Mouse (Mus musculus) E14TG2a.4 (cell line): Measurements from ENCODE around the gene Col23a1.

Experiments
- H3K27me3 ChIP-seq: 2 replicates; pipeline ENCODE4 v1.6.1; 2014; ENCODE audit warnings: low read length, control low read depth; ENCODE audit not compliant: insufficient read depth
- H3K36me3 ChIP-seq: 2 replicates; pipeline ENCODE4 v1.6.1; 2014; ENCODE audit warnings: low read length, control low read depth; ENCODE audit not compliant: insufficient read depth
- H3K4me1 ChIP-seq: replicated peaks from 2 replicates; pipeline ENCODE4 v1.6.1; 2014; ENCODE audit warnings: low read depth, low read length, control low read depth
- H3K4me3 ChIP-seq: replicated peaks from 2 replicates; pipeline ENCODE4 v1.5.1; 2014; ENCODE audit warnings: mild to moderate bottlenecking, low read length
- H3K9me3 ChIP-seq: 2 replicates; pipeline ENCODE4 v1.6.1; 2014; ENCODE audit warnings: low read length, control low read depth
- CTCF ChIP-seq: conservative IDR thresholded peaks from 2 replicates; pipeline ENCODE4 v1.5.1; 2014; ENCODE audit warnings: low read length
- NANOG ChIP-seq: IDR thresholded peaks from 2 replicates; pipeline ENCODE4 v1.6.1; 2014; ENCODE audit warnings: borderline replicate concordance, low read length, mixed read lengths
- POU5F1 ChIP-seq: IDR thresholded peaks from 2 replicates; pipeline ENCODE4 v1.6.1; 2014; ENCODE audit warnings: low read length, borderline replicate concordance

Col23a1 gene

DNA sequence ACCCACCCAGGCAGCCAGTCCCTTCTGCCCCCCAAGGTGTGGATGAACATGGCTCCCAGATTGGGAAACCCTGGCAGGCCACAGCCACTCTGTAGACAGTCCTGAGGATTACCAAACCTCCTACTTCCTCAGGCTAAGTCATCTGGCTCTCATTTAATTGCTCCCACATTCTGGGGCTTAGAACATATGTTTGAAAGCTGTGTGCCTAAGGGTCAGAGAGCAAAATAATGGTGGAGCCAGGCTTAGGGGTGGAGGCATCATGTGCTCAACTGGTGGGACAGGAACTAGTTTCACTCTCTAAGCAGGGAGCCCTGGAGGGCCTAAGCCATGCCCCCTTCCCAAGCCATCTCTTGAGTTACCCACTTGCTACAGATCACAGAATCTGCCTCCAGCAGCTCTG lies 233.5 kb downstream of the Col23a1 start:
- H3K4me1 ChIP-seq = peaks cover 18% of the 10 kb centered on the region; the same call in 1 of the 2 replicates
- TF ChIP-seq NANOG (no peak), POU5F1 (no peak), CTCF (no peak)
- H3K27me3 ChIP-seq = peaks cover 13% of the 10 kb centered on the region
- no peaks in the 10 kb centered on the region for H3K36me3 ChIP-seq
- H3K4me3 ChIP-seq = no peak overlapping the region
- peaks cover 18% of the 10 kb centered on the region; the same call in 1 of the 2 replicates for H3K9me3 ChIP-seq

DNA sequence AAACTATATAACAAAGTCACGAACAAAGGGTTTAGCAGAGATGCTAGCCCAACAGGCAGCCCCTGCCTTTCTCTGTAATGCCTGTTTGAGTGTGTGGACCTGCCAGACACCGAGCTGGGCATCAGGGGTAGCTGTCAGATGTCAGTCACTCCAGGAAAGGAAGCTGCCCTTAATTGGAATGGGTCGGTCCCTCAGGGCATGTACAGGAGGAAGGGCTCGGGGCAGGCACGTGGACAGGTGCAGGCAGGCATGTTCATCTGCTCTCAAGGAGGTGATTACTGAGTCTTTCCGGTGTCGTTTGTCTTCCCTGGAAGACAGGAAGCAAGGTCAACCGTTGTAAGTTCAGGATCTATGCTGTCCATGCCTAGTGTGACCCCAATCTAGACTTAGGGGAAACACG lies 233.9 kb downstream of the Col23a1 start:
- H3K36me3 ChIP-seq = no peaks in the 10 kb centered on the region
- H3K4me1 ChIP-seq = peaks cover 18% of the 10 kb centered on the region; the same call in 1 of the 2 replicates
- H3K4me3 ChIP-seq = no peak overlapping the region
- peaks cover 18% of the 10 kb centered on the region; the same call in 1 of the 2 replicates for H3K9me3 ChIP-seq
- no peak for TF ChIP-seq CTCF
- no peak for TF ChIP-seq POU5F1
- TF ChIP-seq NANOG = no peak
- peaks cover 13% of the 10 kb centered on the region for H3K27me3 ChIP-seq

DNA sequence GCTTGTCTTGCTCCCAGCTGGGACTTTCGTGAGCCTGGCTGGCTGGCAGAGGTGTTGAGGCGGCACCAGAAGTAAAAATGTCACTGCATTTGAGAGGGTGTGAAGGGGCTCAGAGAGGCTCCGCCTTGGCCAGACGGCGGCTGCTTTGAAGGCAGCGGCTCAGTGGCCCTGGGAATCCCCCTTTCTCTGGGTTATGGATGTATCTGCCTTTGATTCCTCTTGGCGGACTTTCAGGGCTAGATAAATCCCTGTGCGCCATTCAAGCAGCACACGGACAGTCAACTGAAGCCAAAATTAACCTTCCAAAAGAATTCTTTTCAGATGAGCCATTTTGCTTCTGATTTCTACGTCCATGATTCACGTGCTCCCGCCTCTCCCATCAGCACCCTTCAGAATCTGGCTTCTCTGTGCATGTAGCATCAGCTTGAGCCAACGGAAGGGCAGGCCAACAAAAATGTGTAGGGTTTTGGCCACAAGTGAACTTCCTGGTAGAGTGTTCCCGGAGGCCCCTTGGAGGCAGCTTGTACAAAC lies 237.0 kb downstream of the Col23a1 start:
- no peaks in the 10 kb centered on the region for H3K9me3 ChIP-seq
- TF ChIP-seq CTCF = no peak
- no peak for TF ChIP-seq POU5F1
- TF ChIP-seq NANOG = no peak

DNA sequence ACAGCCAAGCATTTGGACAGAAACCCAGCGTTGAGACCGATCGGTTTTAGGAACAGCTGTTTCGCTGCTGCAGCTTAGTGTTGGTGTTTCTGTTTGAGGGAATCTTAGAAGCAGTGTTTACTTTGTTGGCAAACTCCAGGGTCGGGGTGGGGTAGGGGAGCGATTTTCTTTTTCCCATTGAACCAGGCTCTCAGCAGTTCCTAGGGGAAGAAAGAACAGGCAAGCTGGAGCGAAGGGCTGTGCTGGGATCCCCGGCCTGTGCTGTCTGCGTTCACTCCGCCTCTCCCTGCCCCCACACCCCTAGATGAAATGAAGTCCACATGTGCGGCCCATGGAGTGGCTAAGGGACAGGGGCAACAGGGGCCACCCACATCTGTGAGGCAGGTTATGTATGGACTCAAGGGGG lies 243.4 kb downstream of the Col23a1 start:
- Histone ChIP-seq H3K4me1 (peaks cover 8% of the 10 kb centered on the region), H3K27me3 (peaks cover 2% of the 10 kb centered on the region), H3K4me3 (no peak overlapping the region), H3K9me3 (no peaks in the 10 kb centered on the region), H3K36me3 (no peaks in the 10 kb centered on the region)
- TF ChIP-seq POU5F1 = no peak
- TF ChIP-seq CTCF = no peak
- TF ChIP-seq NANOG = no peak

More for the DNA sequence above, 237.0 kb downstream of the Col23a1 start:
- Histone ChIP-seq H3K36me3 (no peaks in the 10 kb centered on the region), H3K4me1 (peaks cover 18% of the 10 kb centered on the region; the same call in 1 of the 2 replicates), H3K27me3 (peaks cover 15% of the 10 kb centered on the region), H3K4me3 (peak overlapping the region; percentile 35)

DNA sequence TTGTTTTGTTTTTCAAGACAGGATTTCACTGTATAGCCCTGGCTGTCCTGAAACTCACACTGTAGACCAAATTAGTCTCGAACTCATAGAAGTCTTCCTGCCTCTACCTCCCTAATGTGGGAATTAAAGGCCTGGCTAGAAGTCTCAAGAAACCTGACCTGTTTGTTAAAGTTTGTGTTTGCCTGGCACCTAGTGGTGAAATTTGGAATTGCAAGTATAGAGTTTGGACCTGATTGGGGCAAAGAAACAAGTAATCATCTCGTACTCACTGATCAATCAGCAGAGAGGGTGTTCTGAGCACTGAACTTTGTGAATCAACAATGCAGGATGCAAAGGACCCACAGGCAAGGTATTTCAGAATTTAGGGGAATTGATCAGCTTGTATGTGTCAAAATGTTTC lies 244.6 kb downstream of the Col23a1 start:
- TF ChIP-seq CTCF (peak; percentile 95), POU5F1 (no peak)
- H3K9me3 ChIP-seq = no peaks in the 10 kb centered on the region

DNA sequence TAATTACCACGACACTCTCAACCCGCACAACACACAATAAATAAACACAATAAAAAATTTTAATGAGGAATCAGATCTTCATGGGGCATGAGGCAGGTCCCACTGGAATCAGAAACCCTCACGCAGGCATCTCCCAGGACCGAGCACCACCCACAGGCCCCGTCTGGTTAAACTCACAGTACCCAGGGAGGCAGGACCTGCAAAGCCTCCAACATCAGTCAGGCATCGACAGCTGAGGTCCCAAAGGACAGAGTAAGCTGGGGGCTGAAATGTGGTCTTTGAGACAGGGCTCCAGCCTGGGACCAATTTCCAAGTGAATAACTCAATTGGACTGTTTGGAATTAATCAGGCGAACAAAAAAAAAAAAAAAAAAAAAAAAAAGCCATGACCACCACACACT lies 248.7 kb downstream of the Col23a1 start:
- Histone ChIP-seq H3K4me3 (no peak overlapping the region), H3K9me3 (no peaks in the 10 kb centered on the region), H3K4me1 (peaks cover 21% of the 10 kb centered on the region), H3K36me3 (no peaks in the 10 kb centered on the region), H3K27me3 (no peaks in the 10 kb centered on the region; the same call in 1 of the 2 replicates)
- TF ChIP-seq POU5F1 (no peak), NANOG (no peak), CTCF (no peak)

More for the DNA sequence above, 244.6 kb downstream of the Col23a1 start:
- Histone ChIP-seq H3K27me3 (no peaks in the 10 kb centered on the region; the same call in none of the 2 replicates), H3K4me3 (no peak overlapping the region), H3K36me3 (no peaks in the 10 kb centered on the region), H3K4me1 (peaks cover 17% of the 10 kb centered on the region)

DNA sequence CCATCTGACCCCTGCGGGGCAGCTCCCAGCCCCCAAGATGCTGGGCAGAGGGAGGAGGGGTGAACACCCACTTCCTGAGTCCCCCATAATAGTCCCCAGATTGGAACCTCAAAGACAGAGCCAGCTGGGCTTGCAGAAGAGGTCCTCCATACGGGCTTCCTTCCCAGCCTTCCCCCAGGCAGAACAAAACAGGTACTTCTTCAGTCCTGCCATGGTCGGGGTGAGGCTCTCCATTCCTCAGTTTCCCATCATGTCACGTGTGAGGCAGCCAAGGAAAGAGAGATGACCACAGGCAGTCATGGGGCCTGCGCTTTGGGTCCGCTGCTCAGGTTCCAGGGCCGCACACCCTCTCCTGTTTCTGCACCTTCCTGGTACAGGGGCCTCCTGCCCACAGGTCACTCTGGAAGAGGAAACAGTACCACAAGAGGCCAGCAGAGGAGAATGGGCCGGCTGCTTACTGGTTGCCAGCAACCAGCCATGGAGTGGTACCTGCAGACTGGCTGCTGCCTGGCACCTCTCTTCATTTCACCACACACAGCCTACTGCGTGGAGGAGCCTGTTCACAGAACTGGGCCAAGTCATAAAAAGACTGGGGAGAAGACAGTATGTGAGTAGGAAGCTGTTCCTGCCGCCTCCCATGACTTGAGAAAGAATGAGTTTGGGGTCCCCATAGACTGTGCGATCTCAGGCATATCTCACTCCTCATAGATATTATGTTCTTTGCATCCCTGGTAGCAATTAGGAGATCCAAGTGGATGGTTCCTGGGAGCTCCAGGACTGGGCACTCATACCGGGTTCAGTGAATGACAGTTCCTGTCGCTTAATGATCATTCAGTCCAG lies 249.4 kb downstream of the Col23a1 start:
- Histone ChIP-seq H3K4me1 (peaks cover 21% of the 10 kb centered on the region), H3K27me3 (no peaks in the 10 kb centered on the region; the same call in 1 of the 2 replicates), H3K4me3 (peak overlapping the region; percentile 20; the same call in 1 of the 2 replicates), H3K9me3 (no peaks in the 10 kb centered on the region), H3K36me3 (no peaks in the 10 kb centered on the region)
- TF ChIP-seq CTCF (no peak), POU5F1 (no peak), NANOG (no peak)

DNA sequence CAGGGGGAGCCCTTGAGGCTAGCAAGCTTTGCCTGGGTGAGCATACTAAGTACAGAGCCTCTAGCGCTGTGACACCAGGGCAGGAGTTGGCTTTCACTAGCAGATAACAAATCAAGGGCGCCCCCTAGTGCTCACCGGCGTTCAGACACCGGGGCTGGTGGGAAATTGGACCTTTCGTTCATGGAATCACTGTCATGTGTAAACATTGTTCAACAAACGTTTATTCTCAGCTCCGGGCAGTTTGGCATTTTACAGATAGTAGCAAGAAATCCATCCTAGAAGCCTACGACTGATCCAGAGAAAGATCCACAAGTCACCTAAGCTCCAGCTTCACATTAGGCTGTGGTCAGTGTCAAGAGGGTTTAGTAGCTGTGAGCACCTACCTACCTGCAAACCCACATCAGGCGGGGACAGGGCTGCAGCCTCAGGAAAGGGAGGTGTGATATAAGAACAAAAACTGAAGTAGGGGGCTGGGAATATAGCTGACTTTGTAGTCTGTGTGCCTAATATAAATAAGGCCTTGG lies 250.1 kb downstream of the Col23a1 start:
- no peaks in the 10 kb centered on the region for H3K36me3 ChIP-seq
- TF ChIP-seq CTCF (peak; percentile 88), NANOG (no peak)
- no peaks in the 10 kb centered on the region; the same call in 1 of the 2 replicates for H3K27me3 ChIP-seq
- no peaks in the 10 kb centered on the region for H3K9me3 ChIP-seq
- no peak overlapping the region for H3K4me3 ChIP-seq
- peaks cover 17% of the 10 kb centered on the region for H3K4me1 ChIP-seq
